Mouse (Mus musculus) lung, adult 18-20 months (tissue): ENCODE results near the gene Slc2a13.

Experiments used
- DNase-seq, 2 experiments: peaks; one replicate each; pipeline ENCODE4 v3.0.0; 2022; ENCODE audit warnings: mixed read lengths in 2 of 2

The Slc2a13 gene

GRCm38 (mm10) chr15:91372464-91373202 is 200.4 kb downstream of the Slc2a13 start:
- DNase-seq, result no peak

- DNase-seq, result no peak
Observed at GRCm38 (mm10) chr15:91371859-91372394, 201.1 kb downstream of the Slc2a13 start.

- DNase-seq, result no peak
Observed at GRCm38 (mm10) chr15:91369736-91370449, 203.2 kb downstream of the Slc2a13 start.

- no peak for DNase-seq
Observed at GRCm38 (mm10) chr15:91360495-91360894, 212.6 kb downstream of the Slc2a13 start.

GRCm38 (mm10) chr15:91351006-91351405 is 222.1 kb downstream of the Slc2a13 start:
- DNase-seq, result no peak

GRCm38 (mm10) chr15:91338350-91338749 is 234.7 kb downstream of the Slc2a13 start:
- no peak for DNase-seq

GRCm38 (mm10) chr15:91334416-91334900 is 238.6 kb downstream of the Slc2a13 start:
- DNase-seq, result no peak

- DNase-seq, result no peak
Observed at GRCm38 (mm10) chr15:91327748-91328147, 245.3 kb downstream of the Slc2a13 start.

- DNase-seq, result no peak
Observed at GRCm38 (mm10) chr15:91327023-91327422, 246.0 kb downstream of the Slc2a13 start.

GRCm38 (mm10) chr15:91319376-91319775 is 253.7 kb downstream of the Slc2a13 start:
- no peak for DNase-seq

GRCm38 (mm10) chr15:91316964-91317363 is 256.1 kb downstream of the Slc2a13 start:
- DNase-seq, result peak in 1 of 2 experiments; percentile 20

GRCm38 (mm10) chr15:91314402-91315318 is 258.4 kb downstream of the Slc2a13 start:
- no peak for DNase-seq

- DNase-seq, result peak in 1 of 2 experiments; percentile 13
Observed at GRCm38 (mm10) chr15:91304296-91304852, 268.7 kb downstream of the Slc2a13 start.

GRCm38 (mm10) chr15:91301366-91301765 is 271.7 kb downstream of the Slc2a13 start:
- DNase-seq, result peak; percentile 79 to 83

GRCm38 (mm10) chr15:91299319-91299835 is 273.7 kb downstream of the Slc2a13 start:
- peak; percentile 30 to 42 for DNase-seq

GRCm38 (mm10) chr15:91283418-91283817 is 289.6 kb downstream of the Slc2a13 start:
- no peak for DNase-seq

- peak; percentile 65 to 67 for DNase-seq
Observed at GRCm38 (mm10) chr15:91282822-91283221, 290.2 kb downstream of the Slc2a13 start.

- no peak for DNase-seq
Observed at GRCm38 (mm10) chr15:91281521-91281920, 291.5 kb downstream of the Slc2a13 start.

- no peak for DNase-seq
Observed at GRCm38 (mm10) chr15:91279571-91279970, 293.5 kb downstream of the Slc2a13 start.

- DNase-seq, result no peak
Observed at GRCm38 (mm10) chr15:91275961-91276360, 297.1 kb downstream of the Slc2a13 start.

GRCm38 (mm10) chr15:91268532-91268931 is 304.5 kb downstream of the Slc2a13 start:
- no peak for DNase-seq

- DNase-seq, result no peak
Observed at GRCm38 (mm10) chr15:91263926-91264325, 309.1 kb downstream of the Slc2a13 start.
